Mouse (Mus musculus): ENCODE results near the gene Ntrk3.

Gene Ntrk3

DNA sequence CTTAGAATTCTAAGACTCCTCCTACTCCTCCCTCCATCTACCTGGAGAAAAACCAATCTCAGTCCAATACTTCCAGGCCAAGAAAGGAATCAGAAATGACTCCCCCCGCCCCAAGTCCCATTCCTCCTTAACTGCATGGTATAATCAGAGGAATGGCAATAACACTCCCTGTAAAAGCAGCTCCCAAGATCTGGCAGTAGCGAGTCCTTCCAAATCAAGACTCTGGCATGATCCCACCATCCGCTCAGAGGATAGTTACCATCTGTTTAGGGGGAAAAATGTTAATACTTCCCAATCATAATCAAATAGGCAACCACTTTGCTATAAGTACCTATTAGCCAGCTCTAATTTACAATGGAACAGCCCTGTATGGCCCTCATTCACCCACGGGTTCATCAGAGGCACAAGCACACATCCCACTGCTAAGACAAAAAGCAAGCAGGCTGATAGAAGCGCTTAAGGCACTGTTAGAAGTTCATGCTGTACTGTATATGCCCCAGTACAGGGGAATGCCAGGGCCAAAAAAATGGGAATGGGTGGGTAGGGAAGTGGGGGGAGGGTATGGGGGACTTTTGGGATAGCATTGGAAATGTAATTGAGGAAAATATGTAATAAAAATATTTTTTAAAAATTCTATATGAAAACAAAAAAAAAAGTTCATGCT is 294.3 kb downstream of the Ntrk3 start:
- DNase-seq (ENCODE audit: low spot score): no peak

DNA sequence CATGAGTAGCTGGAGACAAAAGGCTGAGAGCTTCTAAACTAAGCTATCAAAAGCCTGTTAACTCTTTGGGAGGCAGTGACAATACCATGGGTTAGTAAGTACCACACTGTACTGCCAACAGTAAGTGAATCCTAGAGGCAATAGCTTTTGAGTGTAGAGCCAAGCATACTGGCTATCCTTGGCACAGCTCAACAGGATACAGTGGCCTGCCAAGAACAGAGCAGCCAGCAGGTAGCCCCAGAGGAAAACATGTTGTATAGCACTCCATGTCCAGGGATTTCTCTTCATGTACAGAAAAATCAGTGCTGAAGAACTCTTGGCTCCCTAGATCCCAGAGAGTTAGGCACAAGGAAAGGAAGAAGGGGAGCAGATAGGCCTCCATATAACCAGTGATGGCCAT is 296.1 kb downstream of the Ntrk3 start:
- DNase-seq (ENCODE audit: low spot score): no peak

DNA sequence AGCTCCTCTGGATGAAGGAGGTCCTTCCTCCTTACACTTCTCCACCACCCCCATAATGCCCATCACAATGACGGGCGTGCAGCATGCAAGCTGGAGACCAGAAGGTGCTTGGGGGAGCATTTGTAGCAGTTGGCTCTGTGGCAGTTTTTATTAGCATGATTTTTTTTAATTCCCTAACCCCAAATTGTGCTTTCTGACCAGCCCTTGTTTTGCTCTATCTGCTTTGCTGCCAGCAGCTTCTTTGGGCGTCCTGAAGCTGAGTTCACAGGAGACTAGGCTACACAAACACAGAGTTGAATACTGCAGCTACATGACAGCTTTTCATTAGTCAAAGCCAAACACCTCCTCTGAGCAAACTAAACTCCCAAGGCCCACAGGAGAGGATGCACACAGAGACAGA is 296.9 kb downstream of the Ntrk3 start:
- DNase-seq (ENCODE audit: low spot score): no peak

DNA sequence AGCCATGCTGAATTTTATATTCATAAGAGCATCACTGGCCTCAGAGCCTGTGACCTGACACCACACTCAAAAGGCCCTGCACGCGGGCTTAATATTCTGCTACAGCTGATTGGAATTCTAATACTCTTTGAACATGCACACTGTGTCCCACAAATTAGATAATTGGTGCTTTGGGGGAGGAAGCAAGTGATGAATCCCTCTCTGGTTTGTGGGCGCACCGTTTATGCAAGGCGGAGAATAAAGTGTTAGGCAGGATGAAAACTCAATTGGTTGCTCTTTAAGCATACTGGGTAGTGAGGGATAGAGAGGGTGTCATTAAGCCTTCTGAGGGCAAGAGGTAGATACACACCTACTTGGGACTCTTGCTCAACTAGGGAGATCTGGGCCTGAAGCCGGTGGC is 297.3 kb downstream of the Ntrk3 start:
- no peak for DNase-seq (ENCODE audit: low spot score)

DNA sequence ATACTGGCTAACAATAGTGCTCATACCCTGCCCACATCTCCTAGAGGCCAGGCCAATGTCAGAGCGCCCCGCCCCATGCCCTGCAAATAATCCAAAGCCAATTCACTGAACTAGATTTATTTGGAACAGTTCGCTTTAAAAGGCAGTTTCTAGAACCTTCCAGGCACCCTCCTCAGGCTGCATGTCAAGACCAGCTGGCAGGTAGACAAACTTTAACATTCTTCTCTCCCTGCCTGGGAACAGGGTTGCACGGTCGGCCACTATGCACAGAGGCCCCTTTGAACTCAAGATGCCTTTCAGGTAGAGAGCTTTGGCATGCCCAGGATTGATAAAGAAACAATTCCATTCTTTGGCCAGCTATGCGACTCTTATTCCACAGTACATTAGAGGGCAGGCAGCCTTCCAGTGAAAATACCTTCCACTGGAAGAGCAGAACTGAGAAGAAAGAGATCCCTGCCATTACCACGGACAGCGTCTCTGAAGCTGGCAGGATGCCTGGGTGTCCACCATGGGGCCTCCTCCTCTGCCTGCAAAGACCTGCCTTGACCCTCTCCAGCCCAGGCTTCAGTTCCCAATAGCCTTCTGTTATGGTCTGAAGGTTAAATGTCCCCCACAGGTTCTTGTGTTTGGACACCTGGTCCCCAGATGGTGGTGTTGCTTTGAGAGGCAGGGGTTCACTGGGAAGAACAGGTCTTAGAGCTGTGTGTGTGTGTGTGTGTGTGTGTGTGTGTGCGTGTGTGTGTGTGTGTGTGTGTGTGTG is 298.3 kb downstream of the Ntrk3 start:
- DNase-seq (ENCODE audit: low spot score): peak; percentile 15

DNA sequence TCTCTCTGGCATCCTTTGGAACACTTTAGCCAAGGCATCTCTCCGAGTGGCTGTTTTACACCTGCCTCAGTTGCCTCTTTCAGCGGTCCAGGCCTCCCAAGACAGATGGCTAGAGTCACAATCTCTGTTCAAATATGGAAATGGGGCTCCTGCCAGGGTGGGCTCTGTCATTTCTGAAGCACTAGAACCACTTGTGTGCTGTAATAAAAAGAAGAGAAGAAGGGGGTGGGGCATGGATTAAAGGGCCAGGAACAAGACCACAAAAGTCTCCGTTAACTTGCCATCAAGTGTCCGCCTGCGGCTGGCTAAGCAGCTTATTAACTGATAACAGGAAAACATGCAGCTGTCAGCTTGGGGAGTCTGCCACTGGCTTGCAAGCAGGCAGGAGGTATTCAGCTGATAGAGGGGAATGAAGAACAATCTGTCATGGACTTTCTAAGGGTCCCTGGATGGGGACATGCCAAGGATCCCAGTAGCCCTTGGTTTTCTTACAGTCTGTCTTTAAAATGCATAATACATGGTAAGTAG is 304.1 kb downstream of the Ntrk3 start:
- DNase-seq (ENCODE audit: low spot score): no peak

DNA sequence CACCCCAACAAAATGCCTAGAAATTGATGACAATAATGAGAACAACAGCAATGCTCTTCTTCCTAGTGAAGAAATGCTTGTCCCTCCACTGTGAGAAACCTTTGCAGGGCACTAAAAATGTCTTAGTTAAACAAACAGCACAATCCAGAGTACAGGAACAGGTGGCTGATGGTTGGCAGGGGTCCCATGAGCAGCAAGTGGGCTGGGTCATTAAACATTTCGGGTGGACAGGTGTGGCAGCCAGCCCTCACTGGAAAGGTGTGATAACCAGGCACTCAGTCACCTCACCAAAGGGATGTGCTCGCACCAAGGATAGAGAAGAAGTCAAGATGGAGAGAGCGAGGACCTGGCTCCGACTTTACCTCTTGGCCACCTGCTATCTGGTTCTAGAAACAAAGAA is 306.2 kb downstream of the Ntrk3 start:
- no peak for DNase-seq (ENCODE audit: low spot score)

DNA sequence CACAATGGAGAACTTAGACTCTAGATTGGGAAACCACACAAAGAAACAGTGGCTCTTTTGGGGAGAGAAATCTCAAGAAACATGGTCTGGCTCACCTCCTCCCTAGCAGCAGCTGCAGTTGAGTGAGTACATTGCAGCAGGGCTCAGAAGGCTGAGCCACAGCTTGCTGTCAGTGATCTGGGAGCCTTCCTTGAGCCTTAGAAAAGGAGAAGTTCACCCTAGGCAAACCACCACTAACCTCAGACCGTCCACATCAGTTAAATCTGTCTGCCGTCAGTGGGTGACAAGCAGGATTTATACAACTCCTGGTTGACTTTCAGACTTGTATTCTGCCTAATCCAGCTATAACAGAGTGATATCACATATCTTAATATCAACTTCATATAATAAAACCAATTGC is 325.6 kb downstream of the Ntrk3 start:
- DNase-seq (ENCODE audit: low spot score): no peak

DNA sequence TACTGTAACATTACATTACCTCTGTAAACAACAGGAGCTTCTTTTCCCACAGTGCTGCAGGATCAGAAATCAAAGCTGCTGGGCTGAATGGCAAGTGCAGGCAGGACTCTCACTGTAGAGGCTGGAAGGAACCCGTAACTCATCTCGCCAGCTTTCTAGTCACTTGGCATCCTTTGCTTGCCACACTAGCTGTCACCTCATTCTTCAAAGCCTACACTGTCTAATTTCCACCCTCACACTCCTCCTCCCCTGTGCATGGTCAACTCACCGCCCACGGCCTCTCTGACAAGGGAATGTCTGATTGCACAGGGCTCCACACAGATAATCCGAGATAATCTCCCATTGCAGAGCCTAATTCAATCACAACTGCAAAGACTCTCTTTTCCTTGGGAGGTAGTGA is 327.8 kb downstream of the Ntrk3 start:
- no peak for DNase-seq (ENCODE audit: low spot score)

DNA sequence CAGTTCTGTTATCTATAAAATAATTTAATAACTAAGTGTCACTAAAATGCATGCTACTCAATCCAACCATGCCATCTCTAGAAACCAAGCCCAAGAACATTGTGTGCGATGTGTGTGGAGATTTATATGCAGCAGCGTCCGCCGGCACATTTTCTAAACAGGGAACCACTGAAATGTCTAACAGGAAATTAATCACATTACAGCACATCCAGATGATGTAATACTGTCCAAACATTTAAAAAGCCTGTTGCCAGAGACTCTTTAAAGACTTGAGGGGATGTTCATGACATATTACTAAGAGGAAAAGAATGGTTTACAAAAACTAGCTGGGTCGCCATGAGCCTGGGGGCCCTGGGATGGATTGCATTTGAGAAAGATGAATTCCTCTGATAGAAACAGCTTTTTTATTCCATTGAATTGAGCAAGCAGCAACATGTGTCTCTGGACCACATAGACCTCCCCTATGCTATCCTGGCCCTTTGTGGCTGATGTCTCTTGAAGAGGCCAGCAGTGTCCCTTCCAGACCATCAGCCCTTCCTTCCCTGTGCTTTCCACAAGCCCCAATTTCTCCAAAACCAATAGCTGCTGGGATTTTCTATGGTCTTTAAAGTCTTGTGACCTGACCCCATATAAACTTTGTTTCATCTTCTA is 331.0 kb downstream of the Ntrk3 start:
- DNase-seq (ENCODE audit: low spot score): no peak

DNA sequence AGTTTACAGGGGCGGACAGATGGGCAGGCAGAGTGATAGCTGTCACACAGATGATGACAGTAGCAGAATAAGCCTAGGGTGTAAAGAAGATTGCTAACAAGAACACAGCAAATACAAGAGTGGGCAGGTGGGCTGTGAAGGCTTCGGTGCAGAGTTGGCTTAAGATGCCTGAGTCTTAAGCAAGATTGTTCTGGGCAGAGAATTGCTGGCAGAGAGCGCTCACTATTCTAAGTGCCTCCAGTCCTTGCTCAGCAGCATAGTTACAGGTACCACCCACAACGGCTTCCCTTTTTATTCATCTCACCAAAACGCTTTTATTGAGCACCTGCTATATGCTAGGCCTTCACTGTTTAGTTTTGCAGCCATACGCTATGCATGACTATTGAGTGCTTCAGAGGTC is 333.3 kb downstream of the Ntrk3 start:
- DNase-seq (ENCODE audit: low spot score): no peak

DNA sequence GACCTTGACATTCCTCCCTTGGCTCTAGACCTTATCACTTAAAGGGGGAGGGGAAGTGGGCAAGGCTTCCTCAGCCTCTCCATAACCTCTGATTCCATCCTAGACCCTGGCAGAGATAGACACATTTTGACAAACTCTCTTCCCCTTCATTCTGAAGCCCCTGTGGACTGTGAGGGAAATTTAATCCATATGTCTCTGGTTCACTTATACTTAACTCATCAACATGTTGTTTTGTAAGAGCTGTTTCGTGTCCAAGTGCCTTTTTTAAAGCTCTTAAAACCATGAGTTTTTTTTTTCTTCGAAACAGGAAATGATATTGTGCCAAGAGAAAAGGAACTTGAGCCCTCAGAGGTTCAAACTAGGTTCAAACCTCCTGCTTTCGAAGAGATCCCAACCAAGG is 335.3 kb downstream of the Ntrk3 start:
- DNase-seq (ENCODE audit: low spot score): no peak

DNA sequence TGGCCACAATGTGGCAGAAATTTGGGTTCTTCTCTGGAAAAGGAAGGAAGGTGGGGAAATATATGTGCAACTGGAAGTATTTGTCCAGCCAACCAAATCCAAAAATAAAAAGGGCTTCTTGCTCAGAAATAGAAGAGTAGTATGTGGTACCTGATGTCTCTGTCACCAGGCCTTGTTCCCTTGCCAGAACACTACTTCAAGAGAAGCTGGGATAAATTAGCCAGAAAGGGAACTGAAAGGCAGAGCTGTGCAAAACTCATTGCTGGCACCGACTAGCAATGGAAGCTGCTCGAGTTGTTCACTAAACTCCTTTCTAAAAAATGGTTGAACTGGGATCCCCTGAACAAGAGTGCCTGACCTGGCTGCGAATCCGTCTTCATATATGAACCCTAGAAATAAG is 337.6 kb downstream of the Ntrk3 start:
- DNase-seq (ENCODE audit: low spot score): no peak

DNA sequence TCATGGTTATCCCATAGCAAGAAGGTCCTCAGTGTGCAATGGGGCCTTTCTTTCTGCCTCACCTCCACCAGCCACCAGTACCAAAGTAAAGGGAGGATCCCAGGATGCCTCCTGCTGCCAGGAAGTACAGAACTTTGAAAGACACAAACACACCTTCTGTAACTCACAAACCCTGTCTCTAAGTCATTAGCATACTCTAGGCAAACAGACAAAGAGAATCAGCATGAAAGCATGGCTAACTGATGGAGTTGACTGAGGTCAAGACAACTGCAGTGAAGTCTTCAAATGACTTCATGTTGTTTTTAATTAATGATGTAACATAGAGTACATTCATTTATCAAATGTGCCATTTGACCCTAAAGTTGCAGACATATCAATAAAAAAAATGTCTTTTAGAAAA is 339.4 kb downstream of the Ntrk3 start:
- DNase-seq (ENCODE audit: low spot score): no peak

DNA sequence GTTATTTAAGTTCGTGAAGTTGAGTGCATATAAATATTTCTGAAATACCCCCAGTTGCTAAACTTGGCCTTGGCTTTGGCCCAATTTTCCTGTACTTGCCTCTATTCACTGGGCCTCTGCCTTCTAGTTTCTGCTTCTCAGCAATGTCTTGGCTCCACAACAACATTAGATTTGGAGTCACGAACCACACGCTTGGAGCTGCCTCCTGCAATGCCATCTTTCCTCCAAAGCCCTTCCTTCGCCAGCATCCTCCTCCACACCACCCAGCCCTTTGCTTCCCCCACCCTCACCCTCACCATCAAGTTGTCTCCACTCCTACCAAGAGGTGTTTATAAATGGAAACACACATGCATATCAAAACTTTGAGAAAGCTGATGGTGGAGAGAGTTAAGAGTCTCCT is 340.6 kb downstream of the Ntrk3 start:
- DNase-seq (ENCODE audit: low spot score): no peak

DNA sequence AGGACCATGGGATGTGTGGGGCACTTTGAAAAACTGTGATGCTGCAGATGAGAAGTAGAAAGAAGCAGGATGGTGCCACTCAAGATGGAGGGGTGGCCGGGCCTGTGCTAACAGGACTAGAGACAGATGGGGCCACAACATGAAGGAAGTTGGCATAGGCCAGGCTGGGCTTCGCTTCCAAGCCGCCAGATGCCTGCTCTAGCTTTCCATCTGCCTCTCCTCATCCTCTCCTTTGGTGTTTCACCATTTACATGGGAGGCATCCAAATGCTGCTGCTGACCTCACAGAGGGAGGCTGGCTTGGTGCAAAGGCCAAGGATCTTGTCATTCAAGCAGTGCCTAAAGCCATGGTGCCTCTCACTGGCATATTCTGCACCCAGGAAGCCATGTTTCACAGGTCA is 347.8 kb downstream of the Ntrk3 start:
- DNase-seq (ENCODE audit: low spot score): no peak

DNA sequence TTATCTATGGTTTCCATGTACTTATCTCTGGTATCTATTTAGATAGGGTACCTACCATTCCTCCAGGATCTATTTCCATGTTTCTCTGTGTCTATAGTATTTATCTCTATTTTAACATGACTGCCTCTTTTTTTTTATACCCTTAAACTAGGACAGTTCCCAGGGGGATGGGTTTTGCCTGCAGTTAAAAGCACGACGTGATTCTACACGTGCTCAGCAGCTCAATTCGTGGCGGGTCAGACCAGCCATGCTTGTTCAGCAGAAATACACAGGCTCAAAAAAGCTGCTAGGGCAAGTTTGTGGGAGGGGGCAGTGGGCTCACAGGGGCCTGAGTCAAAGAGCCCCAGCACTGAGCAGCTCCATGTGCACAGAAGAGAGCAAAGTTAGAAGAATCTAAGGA is 349.7 kb downstream of the Ntrk3 start:
- DNase-seq (ENCODE audit: low spot score): no peak

DNA sequence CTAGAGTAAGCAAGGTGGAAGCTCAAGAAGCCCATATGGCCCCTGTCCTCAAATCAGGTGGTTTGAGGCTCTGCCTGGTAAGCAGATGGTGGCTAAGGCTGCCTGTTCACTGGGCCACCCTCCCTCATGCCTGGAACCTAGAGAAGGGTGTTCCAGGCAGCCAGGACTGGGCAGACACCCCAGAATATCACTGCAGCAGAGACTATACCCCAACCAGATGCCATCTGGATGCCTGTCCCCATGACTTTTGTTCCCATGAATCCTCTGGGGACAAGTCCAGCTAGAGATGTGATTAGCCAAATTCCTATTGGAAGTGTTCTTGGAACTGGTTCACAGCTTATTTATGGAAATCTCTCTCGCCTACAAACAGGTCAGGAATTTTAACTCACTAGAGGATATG is 351.8 kb downstream of the Ntrk3 start:
- DNase-seq (ENCODE audit: low spot score): no peak

DNA sequence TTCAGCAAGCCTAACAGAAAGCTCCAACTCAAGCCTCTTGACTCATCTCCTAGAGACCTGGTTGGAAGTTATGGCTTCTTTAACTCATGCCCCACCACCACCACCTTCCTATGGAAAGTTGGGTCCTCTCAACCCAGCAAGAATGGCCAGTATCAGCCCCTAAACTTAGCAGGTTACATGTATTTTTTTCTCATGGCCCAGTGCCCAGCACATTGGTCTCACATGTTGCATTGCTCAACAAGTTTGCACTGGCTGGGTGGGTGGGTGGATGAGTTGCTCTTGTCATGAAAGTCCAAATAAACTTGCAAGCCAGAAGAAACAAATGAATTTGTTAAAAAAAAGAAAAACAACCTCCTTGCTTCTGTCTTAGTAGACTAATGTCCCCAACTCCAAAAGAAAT is 353.7 kb downstream of the Ntrk3 start:
- DNase-seq (ENCODE audit: low spot score): no peak

DNA sequence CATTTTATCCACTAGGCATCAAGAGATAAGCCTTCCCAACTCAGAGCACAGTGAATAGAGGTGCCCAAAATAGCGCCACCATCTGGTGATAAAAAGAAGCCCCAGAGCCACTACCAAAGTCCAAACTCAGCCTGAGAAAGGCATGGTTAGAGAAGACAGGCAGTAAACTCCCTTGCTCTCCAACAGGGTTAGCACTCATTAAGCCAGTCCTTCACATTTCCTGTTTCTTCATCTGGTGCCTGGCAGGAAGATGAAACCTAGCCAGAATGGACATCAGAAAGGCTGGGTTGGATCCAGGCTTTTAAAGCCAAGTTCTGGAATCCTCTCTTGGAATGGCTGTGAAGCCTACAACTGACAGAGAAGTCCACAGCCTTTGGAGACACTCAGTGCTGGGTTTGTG is 355.7 kb downstream of the Ntrk3 start:
- DNase-seq (ENCODE audit: low spot score): no peak

DNA sequence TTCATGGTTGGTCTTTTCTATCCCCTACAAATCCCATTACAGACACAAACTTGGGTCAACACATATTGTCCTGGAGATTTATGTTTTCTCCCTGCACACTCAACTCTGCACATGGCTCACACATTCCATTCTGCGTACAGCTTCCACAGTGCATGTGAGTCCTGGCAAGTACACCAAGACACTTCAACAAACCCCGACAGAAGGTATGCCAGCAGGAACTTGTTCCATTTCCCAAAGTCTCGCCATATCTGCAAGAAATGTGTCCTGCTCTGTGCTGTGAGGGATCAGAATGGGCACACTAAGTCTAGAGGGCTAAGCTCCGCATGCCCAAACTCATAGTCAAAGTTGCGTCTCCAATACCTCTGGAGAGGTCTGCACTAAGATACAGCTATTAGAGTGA is 358.0 kb downstream of the Ntrk3 start:
- no peak for DNase-seq (ENCODE audit: low spot score)

DNA sequence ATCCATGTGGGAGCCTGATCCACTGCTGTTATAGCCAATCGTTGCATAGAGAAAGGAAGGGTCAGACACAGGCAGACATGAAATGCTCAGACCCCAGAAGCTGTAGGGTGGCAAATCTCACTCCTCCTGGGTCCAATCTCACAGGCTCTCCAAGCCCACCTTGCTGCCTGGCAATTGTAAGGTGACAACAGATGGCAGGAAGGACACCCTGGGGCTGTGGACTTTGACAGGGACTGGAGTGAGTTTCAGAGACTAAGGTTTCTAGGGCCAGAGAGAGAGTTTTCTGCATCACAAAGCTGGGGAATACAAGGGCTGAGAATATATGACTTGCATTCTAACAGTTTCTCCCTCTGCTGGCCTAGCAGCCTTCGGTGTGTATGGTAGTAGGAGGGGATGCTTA is 359.5 kb downstream of the Ntrk3 start:
- DNase-seq (ENCODE audit: low spot score): no peak

DNA sequence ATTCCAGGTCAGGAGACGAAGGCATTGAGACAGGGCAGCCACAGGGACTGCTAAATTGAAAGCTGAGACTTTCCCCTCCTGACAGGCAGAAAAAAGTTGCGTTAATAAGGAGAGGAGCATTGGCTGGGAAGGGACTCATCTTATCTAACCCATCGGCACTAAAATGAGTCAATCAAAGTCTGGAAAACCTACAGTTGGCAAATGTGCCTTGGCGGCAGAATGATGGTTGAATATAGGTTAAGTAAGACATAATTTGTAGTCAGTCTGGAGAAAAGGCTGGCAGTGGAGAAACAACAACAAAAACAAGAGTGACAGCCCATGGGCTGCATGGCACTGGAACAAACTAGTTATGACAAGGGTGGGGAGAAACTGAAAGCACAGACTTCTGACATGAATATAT is 360.9 kb downstream of the Ntrk3 start:
- no peak for DNase-seq (ENCODE audit: low spot score)

All from ovary, adult 18-20 months (tissue).